Mouse (Mus musculus): Measurements from ENCODE around the gene Mettl26. TPM values are rescaled to one million over a fixed set of nuclear protein-coding genes. Genes with fewer than 3 reads are reported as not detected.

Mettl26 gene
- polyA plus RNA-seq, 1 experiment from 2014 or later: 58.2 TPM

DNA sequence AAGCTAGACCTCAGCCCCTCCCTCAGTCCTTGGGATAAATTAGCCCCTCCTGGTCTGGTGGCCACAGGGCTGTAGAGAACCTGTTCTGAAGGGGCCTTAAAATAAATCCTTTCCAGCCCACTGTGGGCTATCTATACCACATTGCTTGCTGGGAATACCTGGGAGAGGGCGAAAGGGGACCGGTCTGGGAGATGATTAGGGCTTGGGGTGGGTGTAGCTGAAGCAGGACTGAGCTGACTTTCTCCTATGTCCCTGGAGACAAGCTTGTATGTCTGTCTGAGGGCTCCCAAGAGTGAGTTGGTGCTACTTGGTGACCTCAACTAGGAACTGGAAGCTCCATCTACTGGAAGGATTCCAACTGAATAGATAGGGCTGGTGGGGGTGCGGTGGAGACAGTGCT lies 2.2 kb downstream of the Mettl26 start:
- Histone ChIP-seq H3K9me3 (ENCODE audit: control insufficient read depth, low read length) (no peaks in the 10 kb centered on the region), H3K9ac (replicated peaks; ENCODE audit: low read length) (no peak overlapping the region), H3K4me2 (ENCODE audit: low read length) (peak overlapping the region; percentile 97; the same call in 1 of the 2 replicates), H3K36me3 (ENCODE audit: control insufficient read depth, insufficient read depth, low read length) (peaks cover 25% of the 10 kb centered on the region), H3K27me3 (ENCODE audit: control insufficient read depth, insufficient read depth, low read length) (no peaks in the 10 kb centered on the region), H3K4me1 (ENCODE audit: control insufficient read depth, insufficient read depth, low read length) (peaks cover 38% of the 10 kb centered on the region), H3K4me3 (replicated peaks; ENCODE audit: low read depth, low read length) (no peak overlapping the region), H3K27ac (replicated peaks; ENCODE audit: low read depth, low read length) (no peak overlapping the region)
- no peak for ATAC-seq (ENCODE audit: low FRiP score, low TSS enrichment)
- no peak for DNase-seq
- 95% methylated on average over 3 of the region's 3 CpGs for WGBS

DNA sequence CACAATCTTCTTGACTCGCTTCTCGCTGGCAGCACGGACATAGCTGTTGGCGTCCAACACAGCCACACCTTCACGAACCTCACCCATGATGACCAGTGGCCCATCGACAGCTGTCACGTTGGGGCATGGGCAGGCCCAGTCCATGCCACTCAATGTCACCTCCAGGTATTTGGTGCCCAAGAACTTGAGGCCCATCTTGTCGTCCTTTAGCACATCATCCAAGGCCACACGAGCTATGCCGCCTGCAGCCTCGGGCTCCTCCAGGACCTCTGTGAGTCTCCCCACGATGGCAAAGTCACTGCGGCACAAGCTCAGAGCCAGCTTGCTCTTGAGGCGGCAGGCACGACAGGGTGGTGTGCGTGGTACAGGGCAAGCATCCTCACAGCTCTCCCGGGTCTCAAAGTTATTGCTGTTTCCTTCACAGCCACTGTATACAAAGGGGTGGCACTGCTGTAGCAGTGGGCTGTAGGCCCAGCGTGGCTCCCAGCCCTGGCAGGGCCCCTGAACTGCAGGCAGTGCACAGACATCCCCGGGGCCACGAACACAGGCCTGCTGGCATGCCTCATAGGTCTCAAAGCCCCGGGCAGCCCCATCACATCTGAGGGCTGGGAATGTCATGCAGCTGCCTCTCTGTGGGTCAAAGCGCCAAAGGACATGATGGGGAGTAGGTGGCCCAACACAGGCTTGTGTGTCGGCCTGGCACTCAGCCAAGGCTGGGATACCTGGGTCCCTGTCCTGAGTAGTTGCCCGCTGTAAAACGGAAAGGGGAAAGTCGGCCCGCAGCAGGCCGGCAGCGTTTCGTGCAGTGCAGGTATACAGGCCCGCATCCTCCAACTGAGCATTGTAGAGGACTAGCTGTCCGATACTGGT lies 3.1 kb downstream of the Mettl26 start:
- H3K4me2 ChIP-seq (ENCODE audit: low read length): no peak overlapping the region
- no peak overlapping the region for H3K9ac ChIP-seq (replicated peaks; ENCODE audit: low read length)
- H3K36me3 ChIP-seq (ENCODE audit: control insufficient read depth, insufficient read depth, low read length): peaks cover 33% of the 10 kb centered on the region
- H3K9me3 ChIP-seq (ENCODE audit: control insufficient read depth, low read length): no peaks in the 10 kb centered on the region
- H3K4me1 ChIP-seq (ENCODE audit: control insufficient read depth, insufficient read depth, low read length): peaks cover 42% of the 10 kb centered on the region
- 94% methylated on average over 32 of the region's 32 CpGs for WGBS
- H3K4me3 ChIP-seq (replicated peaks; ENCODE audit: low read depth, low read length): 0 out of 2 replicates have a peak overlapping the region, but pooled peaks have one; percentile 1
- H3K27me3 ChIP-seq (ENCODE audit: control insufficient read depth, insufficient read depth, low read length): no peaks in the 10 kb centered on the region
- H3K27ac ChIP-seq (replicated peaks; ENCODE audit: low read depth, low read length): no peak overlapping the region
- DNase-seq: no peak
- no peak for ATAC-seq (ENCODE audit: low FRiP score, low TSS enrichment)

DNA sequence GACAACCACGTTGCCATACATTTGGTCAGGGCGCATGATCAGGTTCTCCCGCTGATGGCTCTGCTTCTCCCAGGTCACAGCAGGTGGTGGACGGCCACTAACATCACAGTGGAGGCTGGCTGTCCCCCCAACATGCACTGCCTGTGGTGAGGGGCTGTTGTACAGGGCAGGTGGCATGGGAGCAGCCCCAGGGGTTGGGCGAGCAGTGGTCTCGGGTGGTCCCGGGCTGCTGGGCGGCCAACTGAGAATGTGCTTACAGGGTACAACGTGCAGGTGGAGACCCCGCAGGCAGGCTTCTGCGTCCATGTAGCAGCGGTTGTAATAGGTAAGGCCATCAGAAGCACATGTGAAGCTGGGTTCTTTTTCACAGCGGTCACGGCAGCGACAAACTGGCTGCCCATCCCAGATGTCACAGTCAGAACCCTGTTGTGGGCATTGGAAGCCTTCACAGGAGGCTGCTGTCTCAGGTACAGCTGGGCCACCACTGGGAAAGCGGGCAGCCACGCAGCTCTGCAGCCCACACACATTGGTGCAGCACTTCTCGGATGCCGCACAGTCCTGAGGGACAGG lies 3.8 kb downstream of the Mettl26 start:
- no peaks in the 10 kb centered on the region for H3K9me3 ChIP-seq (ENCODE audit: control insufficient read depth, low read length)

DNA sequence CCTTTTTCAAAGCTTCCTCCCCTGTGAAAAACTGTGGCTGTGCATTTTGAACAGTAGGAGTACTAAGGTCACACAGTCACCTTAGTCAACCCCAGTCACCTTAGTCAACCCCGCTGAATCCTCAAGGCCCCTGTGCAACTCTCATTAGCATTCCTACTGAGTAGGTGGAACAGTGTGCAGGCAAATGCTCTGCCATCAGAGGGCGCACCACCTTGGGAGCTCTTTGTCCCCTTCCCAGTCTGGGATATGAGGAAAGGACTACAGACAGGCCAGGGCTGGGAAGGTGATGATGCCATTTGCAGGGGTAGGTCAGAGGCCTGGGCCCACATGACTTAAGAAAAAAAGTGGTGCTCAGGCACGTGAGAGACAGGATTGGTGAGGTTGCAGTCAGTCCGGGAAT lies 4.4 kb downstream of the Mettl26 start:
- no peaks in the 10 kb centered on the region for H3K27me3 ChIP-seq (ENCODE audit: control insufficient read depth, insufficient read depth, low read length)
- DNase-seq (peak; percentile 39), ATAC-seq (ENCODE audit: low FRiP score, low TSS enrichment) (no peak)
- peaks cover 46% of the 10 kb centered on the region for H3K36me3 ChIP-seq (ENCODE audit: control insufficient read depth, insufficient read depth, low read length)
- peaks cover 37% of the 10 kb centered on the region for H3K4me1 ChIP-seq (ENCODE audit: control insufficient read depth, insufficient read depth, low read length)
- H3K9me3 ChIP-seq (ENCODE audit: control insufficient read depth, low read length): no peaks in the 10 kb centered on the region
- no peak overlapping the region for H3K4me3 ChIP-seq (replicated peaks; ENCODE audit: low read depth, low read length)
- 40% methylated on average over 4 of the region's 4 CpGs for WGBS
- H3K27ac ChIP-seq (replicated peaks; ENCODE audit: low read depth, low read length): no peak overlapping the region
- H3K4me2 ChIP-seq (ENCODE audit: low read length): no peak overlapping the region
- H3K9ac ChIP-seq (replicated peaks; ENCODE audit: low read length): no peak overlapping the region

More for the DNA sequence above, 3.8 kb downstream of the Mettl26 start:
- Histone ChIP-seq H3K36me3 (ENCODE audit: control insufficient read depth, insufficient read depth, low read length) (peaks cover 41% of the 10 kb centered on the region), H3K4me1 (ENCODE audit: control insufficient read depth, insufficient read depth, low read length) (peaks cover 42% of the 10 kb centered on the region), H3K4me3 (replicated peaks; ENCODE audit: low read depth, low read length) (0 out of 2 replicates have a peak overlapping the region, but pooled peaks have one; percentile 1), H3K9ac (replicated peaks; ENCODE audit: low read length) (no peak overlapping the region), H3K27me3 (ENCODE audit: control insufficient read depth, insufficient read depth, low read length) (no peaks in the 10 kb centered on the region), H3K4me2 (ENCODE audit: low read length) (no peak overlapping the region), H3K27ac (replicated peaks; ENCODE audit: low read depth, low read length) (no peak overlapping the region)
- 85% methylated on average over 19 of the region's 19 CpGs for WGBS
- ATAC-seq (ENCODE audit: low FRiP score, low TSS enrichment) (no peak), DNase-seq (no peak)

GRCm38 (mm10) chr17:25879750-25880149 lies 4.9 kb downstream of the Mettl26 start:
- Histone ChIP-seq H3K27ac (replicated peaks; ENCODE audit: low read depth, low read length) (no peak overlapping the region), H3K4me1 (ENCODE audit: control insufficient read depth, insufficient read depth, low read length) (peaks cover 34% of the 10 kb centered on the region), H3K36me3 (ENCODE audit: control insufficient read depth, insufficient read depth, low read length) (peaks cover 51% of the 10 kb centered on the region), H3K27me3 (ENCODE audit: control insufficient read depth, insufficient read depth, low read length) (no peaks in the 10 kb centered on the region), H3K4me3 (replicated peaks; ENCODE audit: low read depth, low read length) (no peak overlapping the region), H3K4me2 (ENCODE audit: low read length) (no peak overlapping the region), H3K9me3 (ENCODE audit: control insufficient read depth, low read length) (no peaks in the 10 kb centered on the region), H3K9ac (replicated peaks; ENCODE audit: low read length) (no peak overlapping the region)
- 64% methylated on average over 8 of the region's 8 CpGs for WGBS
- no peak for DNase-seq
- no peak for ATAC-seq (ENCODE audit: low FRiP score, low TSS enrichment)

DNA sequence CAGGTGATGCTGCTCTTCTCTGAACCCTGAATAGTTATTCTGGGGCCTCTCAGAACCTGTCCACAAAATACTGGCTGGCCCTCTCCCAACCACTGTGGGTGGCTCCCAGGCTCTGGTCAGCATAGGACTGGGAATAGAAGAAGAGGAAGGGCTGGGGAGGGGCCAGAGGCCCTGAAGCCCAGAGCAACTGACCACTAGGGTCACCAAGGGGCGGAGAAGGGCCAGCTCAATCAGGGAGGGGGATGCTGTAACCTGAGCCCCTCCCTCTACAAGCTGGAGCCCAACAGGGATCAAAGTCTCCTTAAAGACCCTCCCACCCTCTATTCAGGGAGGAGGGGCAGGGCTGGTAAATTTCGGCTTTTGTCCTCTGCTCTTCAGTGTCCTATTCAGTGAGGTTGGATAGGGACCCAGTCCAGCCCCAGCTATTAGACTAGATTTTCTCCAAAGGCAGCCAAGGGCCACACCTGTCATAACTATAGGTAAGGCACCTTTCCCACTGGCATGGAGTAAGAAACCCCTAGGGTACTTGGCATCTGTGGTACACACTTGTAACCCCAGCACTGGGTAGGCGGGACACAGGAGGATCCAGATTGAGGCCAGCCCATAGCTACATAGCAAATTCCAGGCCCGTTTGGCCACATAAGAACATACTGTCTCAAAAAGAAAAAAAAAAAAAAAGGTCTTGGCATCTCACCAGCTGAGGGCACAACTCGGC lies 5.5 kb downstream of the Mettl26 start, which contains the start of gene Wfikkn1:
Wfikkn1 (minus strand) TSS at position 663 of the 715 bp plus-strand sequence.
- peaks cover 34% of the 10 kb centered on the region for H3K4me1 ChIP-seq (ENCODE audit: control insufficient read depth, insufficient read depth, low read length)
- H3K9ac ChIP-seq (replicated peaks; ENCODE audit: low read length): peak within 1 kb of the TSS; percentile 7; the same call in 1 of the 2 replicates
- H3K4me2 ChIP-seq (ENCODE audit: low read length): no peak within 1 kb of the TSS
- ATAC-seq (ENCODE audit: low FRiP score, low TSS enrichment) (no peak), DNase-seq (no peak)
- 19% methylated on average over 5 of the region's 5 CpGs for WGBS
- no peak within 1 kb of the TSS for H3K4me3 ChIP-seq (replicated peaks; ENCODE audit: low read depth, low read length)
- H3K9me3 ChIP-seq (ENCODE audit: control insufficient read depth, low read length): no peaks in the 10 kb centered on the region
- no peaks in the 10 kb centered on the region for H3K27me3 ChIP-seq (ENCODE audit: control insufficient read depth, insufficient read depth, low read length)
- H3K27ac ChIP-seq (replicated peaks; ENCODE audit: low read depth, low read length): peak within 1 kb of the TSS; percentile 27; the same call in 1 of the 2 replicates
- peaks cover 57% of the 10 kb centered on the region for H3K36me3 ChIP-seq (ENCODE audit: control insufficient read depth, insufficient read depth, low read length)

DNA sequence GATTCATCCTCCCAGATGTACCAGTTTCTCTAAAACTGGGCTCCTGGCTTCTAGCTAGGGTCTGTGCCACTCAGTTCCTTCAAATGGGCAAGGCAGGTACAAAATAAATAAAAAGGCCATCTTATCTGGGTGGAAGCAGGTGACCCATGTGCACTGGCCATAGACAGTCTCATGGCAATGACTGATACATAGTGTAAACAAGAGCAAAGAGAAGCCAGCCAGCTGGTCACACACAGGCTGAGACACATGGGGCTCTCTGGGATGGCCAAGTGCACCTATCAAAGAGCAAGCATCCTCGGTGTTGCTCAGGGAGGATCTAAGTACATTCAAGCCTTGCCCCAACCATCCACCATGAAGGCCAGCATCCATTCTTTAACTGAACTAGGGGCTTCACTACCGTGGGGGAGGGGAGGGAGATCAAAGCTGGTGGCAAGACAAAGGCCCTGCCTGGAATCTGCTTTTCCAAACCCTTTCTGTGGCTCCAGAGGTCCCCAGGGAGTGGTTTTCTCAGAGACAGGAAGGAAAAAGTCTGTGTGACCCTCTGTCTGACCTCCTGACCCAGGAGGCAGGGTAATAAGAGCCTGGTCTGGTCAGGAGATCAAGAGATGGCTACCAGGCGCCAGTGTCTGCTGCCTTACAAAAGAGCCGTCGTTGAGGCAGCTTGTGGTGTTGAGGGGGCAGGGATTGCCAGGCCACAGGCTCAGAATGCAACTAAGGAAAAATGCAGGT lies 6.2 kb downstream of the Mettl26 start:
- peaks cover 31% of the 10 kb centered on the region for H3K4me1 ChIP-seq (ENCODE audit: control insufficient read depth, insufficient read depth, low read length)
- ATAC-seq (ENCODE audit: low FRiP score, low TSS enrichment) (no peak), DNase-seq (peak; percentile 65)
- H3K9me3 ChIP-seq (ENCODE audit: control insufficient read depth, low read length): no peaks in the 10 kb centered on the region
- H3K4me3 ChIP-seq (replicated peaks; ENCODE audit: low read depth, low read length): no peak overlapping the region
- H3K9ac ChIP-seq (replicated peaks; ENCODE audit: low read length): peak overlapping the region; percentile 7; the same call in 1 of the 2 replicates
- peaks cover 58% of the 10 kb centered on the region for H3K36me3 ChIP-seq (ENCODE audit: control insufficient read depth, insufficient read depth, low read length)
- no peak overlapping the region for H3K4me2 ChIP-seq (ENCODE audit: low read length)
- no peaks in the 10 kb centered on the region for H3K27me3 ChIP-seq (ENCODE audit: control insufficient read depth, insufficient read depth, low read length)
- WGBS: 4% methylated on average over 5 of the region's 5 CpGs
- peak overlapping the region; percentile 27; the same call in 1 of the 2 replicates for H3K27ac ChIP-seq (replicated peaks; ENCODE audit: low read depth, low read length)

- H3K36me3 ChIP-seq (ENCODE audit: control insufficient read depth, insufficient read depth, low read length): peaks cover 58% of the 10 kb centered on the region
- no peaks in the 10 kb centered on the region for H3K9me3 ChIP-seq (ENCODE audit: control insufficient read depth, low read length)
- H3K4me2 ChIP-seq (ENCODE audit: low read length): no peak overlapping the region
- H3K4me1 ChIP-seq (ENCODE audit: control insufficient read depth, insufficient read depth, low read length): peaks cover 25% of the 10 kb centered on the region
- ATAC-seq (ENCODE audit: low FRiP score, low TSS enrichment): no peak
- WGBS: 22% methylated on average over 4 of the region's 4 CpGs
- H3K27me3 ChIP-seq (ENCODE audit: control insufficient read depth, insufficient read depth, low read length): no peaks in the 10 kb centered on the region
- peak overlapping the region; percentile 27; the same call in 1 of the 2 replicates for H3K27ac ChIP-seq (replicated peaks; ENCODE audit: low read depth, low read length)
- no peak for DNase-seq
- H3K4me3 ChIP-seq (replicated peaks; ENCODE audit: low read depth, low read length): no peak overlapping the region
- H3K9ac ChIP-seq (replicated peaks; ENCODE audit: low read length): no peak overlapping the region
Observed at GRCm38 (mm10) chr17:25881691-25882090, 6.8 kb downstream of the Mettl26 start.
